8 mouse cellular contexts compared by ENCODE assay signal in genomic region chr8:11215231-11215630, GRCm38 (mm10).
DNase-seq lines count a peak whose midpoint lies in the region; ATAC-seq and TF ChIP-seq lines count a peak whose summit lies in the region.

No protein-coding gene starts in this region.

- DNase-seq in ovary, postnatal 14 days (ENCODE audit: low spot score), result peak; percentile 35
- DNase-seq in ovary, postnatal 36 days (ENCODE audit: low spot score), result no peak
- peak; percentile 30 for DNase-seq in c-Kit-positive CD71-positive TER-119-positive erythroid progenitor cells, embryonic 14.5 days (ENCODE audit: low spot score)
- DNase-seq in left cerebral cortex, postnatal 36 days (ENCODE audit: low spot score in 2 of 2), result peak; percentile 28 to 29
- DNase-seq in stomach, postnatal 0 days (ENCODE audit: low spot score), result peak; percentile 55

- intact Hi-C loops in left cerebral cortex, postnatal 36 days (cut with DNase I), result no loop called here

- WGBS in forebrain, embryonic 15.5 days, result 22% methylated on average over 1 of the region's 1 CpGs
- 39% methylated on average over 1 of the region's 1 CpGs for WGBS in intestine, embryonic 15.5 days
- WGBS in midbrain, embryonic 12.5 days, result 30% methylated on average over 1 of the region's 1 CpGs
- WGBS in stomach, postnatal 0 days, result 26% methylated on average over 1 of the region's 1 CpGs

- H3K27me3 ChIP-seq in forebrain, embryonic 15.5 days, result no peaks in the 10 kb centered on the region
- H3K27me3 ChIP-seq in intestine, embryonic 15.5 days (replicated peaks), result no peaks in the 10 kb centered on the region
- H3K27me3 ChIP-seq in midbrain, embryonic 12.5 days, result no peaks in the 10 kb centered on the region
- no peaks in the 10 kb centered on the region for H3K27me3 ChIP-seq in stomach, postnatal 0 days (ENCODE audit: control insufficient read depth, insufficient read depth, low read length)

- no peak overlapping the region for H3K27ac ChIP-seq in forebrain, embryonic 15.5 days (replicated peaks)
- no peak overlapping the region for H3K27ac ChIP-seq in intestine, embryonic 15.5 days
- H3K27ac ChIP-seq in midbrain, embryonic 12.5 days (replicated peaks), result no peak overlapping the region
- H3K27ac ChIP-seq in stomach, postnatal 0 days (replicated peaks), result no peak overlapping the region

- H3K36me3 ChIP-seq in forebrain, embryonic 15.5 days, result no peaks in the 10 kb centered on the region
- H3K36me3 ChIP-seq in intestine, embryonic 15.5 days, result peaks cover 7% of the 10 kb centered on the region; the same call in 1 of the 2 replicates
- no peaks in the 10 kb centered on the region for H3K36me3 ChIP-seq in midbrain, embryonic 12.5 days
- H3K36me3 ChIP-seq in stomach, postnatal 0 days (ENCODE audit: control insufficient read depth, insufficient read depth, low read length), result peaks cover 23% of the 10 kb centered on the region; the same call in 1 of the 2 replicates

- no peaks in the 10 kb centered on the region for H3K4me1 ChIP-seq in forebrain, embryonic 15.5 days
- H3K4me1 ChIP-seq in intestine, embryonic 15.5 days (replicated peaks), result no peaks in the 10 kb centered on the region
- H3K4me1 ChIP-seq in midbrain, embryonic 12.5 days, result no peaks in the 10 kb centered on the region
- no peaks in the 10 kb centered on the region for H3K4me1 ChIP-seq in stomach, postnatal 0 days (replicated peaks; ENCODE audit: control insufficient read depth, insufficient read depth)

- no peak overlapping the region for H3K4me2 ChIP-seq in forebrain, embryonic 15.5 days (replicated peaks)
- no peak overlapping the region for H3K4me2 ChIP-seq in intestine, embryonic 15.5 days (replicated peaks)
- no peak overlapping the region for H3K4me2 ChIP-seq in midbrain, embryonic 12.5 days (replicated peaks)
- H3K4me2 ChIP-seq in stomach, postnatal 0 days (replicated peaks; ENCODE audit: low read depth), result no peak overlapping the region

- TF ChIP-seq EP300 in stomach, postnatal 0 days (optimal IDR thresholded peaks at IDR 0.05), result no peak

- H3K9ac ChIP-seq in forebrain, embryonic 15.5 days (replicated peaks), result no peak overlapping the region
- H3K9ac ChIP-seq in intestine, embryonic 15.5 days, result no peak overlapping the region
- H3K9ac ChIP-seq in midbrain, embryonic 12.5 days (replicated peaks), result no peak overlapping the region
- H3K9ac ChIP-seq in stomach, postnatal 0 days (ENCODE audit: low read length), result no peak overlapping the region

- peak; percentile 75 for ATAC-seq in forebrain, embryonic 15.5 days (replicated peaks)
- peak; percentile 77 for ATAC-seq in intestine, embryonic 15.5 days
- ATAC-seq in midbrain, embryonic 12.5 days (ENCODE audit: low FRiP score, low read depth), result peak; percentile 79
- ATAC-seq in stomach, postnatal 0 days (ENCODE audit: low FRiP score, low TSS enrichment), result peak; percentile 76

- no peaks in the 10 kb centered on the region for H3K9me3 ChIP-seq in forebrain, embryonic 15.5 days
- no peaks in the 10 kb centered on the region for H3K9me3 ChIP-seq in intestine, embryonic 15.5 days
- no peaks in the 10 kb centered on the region for H3K9me3 ChIP-seq in midbrain, embryonic 12.5 days
- H3K9me3 ChIP-seq in stomach, postnatal 0 days (ENCODE audit: control insufficient read depth, low read length), result no peaks in the 10 kb centered on the region

- no peak overlapping the region for H3K4me3 ChIP-seq in forebrain, embryonic 15.5 days
- no peak overlapping the region for H3K4me3 ChIP-seq in intestine, embryonic 15.5 days (replicated peaks)
- H3K4me3 ChIP-seq in midbrain, embryonic 12.5 days, result no peak overlapping the region
- no peak overlapping the region for H3K4me3 ChIP-seq in stomach, postnatal 0 days (ENCODE audit: low read depth, low read length)

- TF ChIP-seq CTCF in stomach, postnatal 0 days (IDR thresholded peaks at IDR 0.05; ENCODE audit: low read depth), result peak; percentile 89
